Mouse (Mus musculus) E14TG2a.4 (cell line): ENCODE results near the gene Gm6121.
"Not testable (repeated sequence)": the region's sequence is repeated elsewhere in the genome, so short reads cannot be mapped to it uniquely, and the experiment has no call there.

Source experiments
- H3K27me3 ChIP-seq: 2 replicates; pipeline ENCODE4 v1.6.1; 2014; ENCODE audit warnings: low read length, control low read depth; ENCODE audit not compliant: insufficient read depth
- H3K36me3 ChIP-seq: 2 replicates; pipeline ENCODE4 v1.6.1; 2014; ENCODE audit warnings: low read length, control low read depth; ENCODE audit not compliant: insufficient read depth
- H3K4me1 ChIP-seq: replicated peaks from 2 replicates; pipeline ENCODE4 v1.6.1; 2014; ENCODE audit warnings: low read depth, low read length, control low read depth
- H3K4me3 ChIP-seq: replicated peaks from 2 replicates; pipeline ENCODE4 v1.5.1; 2014; ENCODE audit warnings: mild to moderate bottlenecking, low read length
- H3K9me3 ChIP-seq: 2 replicates; pipeline ENCODE4 v1.6.1; 2014; ENCODE audit warnings: low read length, control low read depth

Gm6121 gene

GRCm38 (mm10) chrX:26935597-26935996, at the start of gene Gm6121:
TSS of gene Gm6121 (minus strand) at chrX:26935697.
- not testable (repeated sequence) for H3K4me3 ChIP-seq, H3K9me3 ChIP-seq, H3K36me3 ChIP-seq, H3K4me1 ChIP-seq, H3K27me3 ChIP-seq
